Mouse (Mus musculus) gastrocnemius, postnatal 36 days (tissue): ENCODE data around the gene Oprd1. TPM values are rescaled to one million over a fixed set of nuclear protein-coding genes. Genes with fewer than 3 reads are reported as not detected.

Source experiments
- DNase-seq, 2 experiments: peaks; one replicate each; pipeline ENCODE4 v3.0.0; 2022
- intact Hi-C: fragments of 180-260 bp; cut with DNase I; formaldehyde crosslinking; loops from one replicate; pipeline ENCODE4 v1.15.1; 2025
- total RNA-seq, 2 experiments: library from RNA; stranded (reverse); gene quantifications; 2 replicates each; pipeline ENCODE4 v1.2.3; 2021

Gene Oprd1
- total RNA-seq, 2 experiments from 2014 or later: not detected

GRCm38 (mm10) chr4:132065578-132065977, 78.7 kb downstream of the Oprd1 start:
- intact Hi-C loops: no loop called here

GRCm38 (mm10) chr4:132064550-132064949, 79.7 kb downstream of the Oprd1 start:
- DNase-seq: no peak
- intact Hi-C loops: no loop called here

More at GRCm38 (mm10) chr4:132065578-132065977, 78.7 kb downstream of the Oprd1 start:
- no peak for DNase-seq

GRCm38 (mm10) chr4:132062934-132063884, 81.1 kb downstream of the Oprd1 start:
- intact Hi-C loops: no loop called here
- DNase-seq: no peak

- intact Hi-C loops: no loop called here
- DNase-seq: no peak
Measured at GRCm38 (mm10) chr4:132062289-132062688, 82.0 kb downstream of the Oprd1 start.

Other genes starting within 250 kb of the Oprd1 start
- gene Tmem200b, start 222.7 kb downstream of the Oprd1 start, total RNA-seq: 1 to 10 TPM; 1.5 to 2.2 TPM
- gene Gm10300, start 69.8 kb downstream of the Oprd1 start, total RNA-seq: not detected
- gene Epb41, start 69.2 kb downstream of the Oprd1 start, total RNA-seq: 10 to 100 TPM; 92.0 to 92.7 TPM
- 10 to 100 TPM; 21.6 to 27.3 TPM for gene Ythdf2, start 67.8 kb upstream of the Oprd1 start, total RNA-seq
- 1 to 10 TPM; 6.9 to 8.6 TPM for gene Gmeb1, start 117.1 kb upstream of the Oprd1 start, total RNA-seq
- 10 to 100 TPM; 32.5 to 33.4 TPM for gene Taf12, start 129.9 kb upstream of the Oprd1 start, total RNA-seq
- not detected for gene Rab42, start 158.9 kb upstream of the Oprd1 start, total RNA-seq
- gene Trnau1ap, start 185.1 kb upstream of the Oprd1 start, total RNA-seq: 10 to 100 TPM in 1 of 2 experiments, 1 to 10 TPM in 1; 7.2 to 11.0 TPM
- gene Rcc1, start 209.1 kb upstream of the Oprd1 start, total RNA-seq: 1 to 10 TPM; 6.0 to 6.3 TPM